Mouse (Mus musculus) activated CD4-positive, CD25-positive, alpha-beta regulatory T cell, adult 4 months (primary cell): ENCODE data around the gene Cmya5. TPM values are rescaled to one million over a fixed set of nuclear protein-coding genes. Genes with fewer than 3 reads are reported as not detected.

Experiments
- polyA plus RNA-seq, 2 experiments: library from polyadenylated mRNA; unstranded; fragments of 100-300 nt; shearing (Covaris generic); gene quantifications; one replicate each; pipeline ENCODE4 v1.2.1; 2017

Cmya5 gene
- polyA plus RNA-seq, 2 experiments from 2014 or later: 0.38 to 0.59 TPM

Other genes starting within 250 kb of the Cmya5 start
- 10 to 100 TPM; 11.5 to 16.1 TPM for gene Tent2, start 47.7 kb upstream of the Cmya5 start, polyA plus RNA-seq
- gene Homer1, start 154.9 kb upstream of the Cmya5 start, polyA plus RNA-seq: 1 to 10 TPM; 2.6 to 4.7 TPM